Comparison of ENCODE assay signal across 20 mouse cellular contexts in genomic region chr6:52481975-52482374, GRCm38 (mm10).
DNase-seq lines count a peak whose midpoint lies in the region; ATAC-seq lines count a peak whose summit lies in the region.
"Had no signal": no experiment of that assay in that cellular context is flagged by ENCODE, and none has a peak within 500 bp of the region (broad histone marks: within the 10 kb centered on the region; RNA-seq: fewer than 3 reads in every experiment).

No protein-coding gene starts in this region.

- H3K27me3 ChIP-seq in limb, embryonic 10.5 days (ENCODE audit: low read depth, poor library complexity, severe bottlenecking), result peaks cover 8% of the 10 kb centered on the region; the same call in 1 of the 2 replicates
- no peaks in the 10 kb centered on the region for H3K27me3 ChIP-seq in stomach, embryonic 16.5 days (ENCODE audit: control insufficient read depth, insufficient read depth, low read length)
- H3K27me3 ChIP-seq in forebrain, embryonic 11.5 days (ENCODE audit: control insufficient read depth, insufficient read depth, low read length), result no peaks in the 10 kb centered on the region; the same call in 1 of the 2 replicates

- no peak overlapping the region for H3K4me2 ChIP-seq in stomach, embryonic 16.5 days (ENCODE audit: low read depth, low read length)
- H3K4me2 ChIP-seq in forebrain, embryonic 11.5 days (ENCODE audit: low read depth, low read length, severe bottlenecking), result no peak overlapping the region
- H3K4me2 ChIP-seq: hindbrain, embryonic 13.5 days had no signal

- 59% methylated on average over 7 of the region's 7 CpGs for WGBS in limb, embryonic 10.5 days
- WGBS in stomach, embryonic 16.5 days, result 58% methylated on average over 7 of the region's 7 CpGs
- WGBS in forebrain, embryonic 11.5 days, result 87% methylated on average over 7 of the region's 7 CpGs

- H3K9ac ChIP-seq in stomach, embryonic 16.5 days (ENCODE audit: low read length), result no peak overlapping the region
- no peak overlapping the region for H3K9ac ChIP-seq in forebrain, embryonic 11.5 days (ENCODE audit: low read length)
- H3K9ac ChIP-seq: hindbrain, embryonic 13.5 days had no signal

- peak; percentile 57; the same call in 1 of the 2 replicates for ATAC-seq in stomach, embryonic 16.5 days (ENCODE audit: insufficient read depth, low FRiP score)
- no peak for ATAC-seq in megakaryocyte progenitor cell, adult 5-6 weeks (replicated peaks; ENCODE audit: poor library complexity)
- no peak for ATAC-seq in forebrain, embryonic 11.5 days (replicated peaks; ENCODE audit: low FRiP score)
- ATAC-seq: forebrain, embryonic 14.5 days had no signal

- no peaks in the 10 kb centered on the region for H3K9me3 ChIP-seq in limb, embryonic 10.5 days (replicated peaks)
- no peaks in the 10 kb centered on the region for H3K9me3 ChIP-seq in stomach, embryonic 16.5 days (replicated peaks; ENCODE audit: control insufficient read depth, low read length)
- no peaks in the 10 kb centered on the region for H3K9me3 ChIP-seq in forebrain, embryonic 11.5 days (ENCODE audit: control insufficient read depth, low read length)
- H3K9me3 ChIP-seq: embryonic facial prominence, embryonic 10.5 days; heart, embryonic 10.5 days; hindbrain, embryonic 13.5 days had no signal

- no peak overlapping the region for H3K27ac ChIP-seq in limb, embryonic 10.5 days
- H3K27ac ChIP-seq in stomach, embryonic 16.5 days (ENCODE audit: low read length), result no peak overlapping the region; the same call in 1 of the 2 replicates
- no peak overlapping the region for H3K27ac ChIP-seq in forebrain, embryonic 11.5 days (ENCODE audit: low read depth, low read length)
- H3K27ac ChIP-seq: embryonic facial prominence, embryonic 10.5 days; gastrocnemius, adult 2 months; heart, embryonic 10.5 days; hindbrain, embryonic 13.5 days had no signal

- DNase-seq in kidney, postnatal 10 days, result peak; percentile 38
- DNase-seq in kidney, adult 9 months, result no peak
- peak; percentile 26 for DNase-seq in limb, embryonic 10.5 days (ENCODE audit: low spot score)
- no peak for DNase-seq in layer of hippocampus, postnatal 10 days (ENCODE audit: low spot score in 2 of 2)
- DNase-seq in forebrain, embryonic 11.5 days (ENCODE audit: low spot score), result no peak
- DNase-seq: adrenal gland, adult 2 months; adrenal gland, postnatal 25 days; cerebellum, adult 18-20 months; cerebellum, adult 9-11 months; cerebellum, postnatal 36 days; gastrocnemius, adult 2 months; gastrocnemius, postnatal 36 days; heart, adult 18-20 months; heart, postnatal 10 days had no signal

- H3K4me1 ChIP-seq in limb, embryonic 10.5 days, result peaks cover 45% of the 10 kb centered on the region
- H3K4me1 ChIP-seq in stomach, embryonic 16.5 days (ENCODE audit: control insufficient read depth, insufficient read depth, low read length), result peaks cover 14% of the 10 kb centered on the region
- 0 out of 2 replicates have a peak, but pooled peaks cover 2% of the 10 kb centered on the region for H3K4me1 ChIP-seq in forebrain, embryonic 11.5 days (replicated peaks; ENCODE audit: control insufficient read depth, insufficient read depth, low read length)
- H3K4me1 ChIP-seq: hindbrain, embryonic 13.5 days had no signal

- no peak overlapping the region for H3K4me3 ChIP-seq in limb, embryonic 10.5 days
- H3K4me3 ChIP-seq in stomach, embryonic 16.5 days (replicated peaks; ENCODE audit: low read length), result no peak overlapping the region
- no peak overlapping the region for H3K4me3 ChIP-seq in forebrain, embryonic 11.5 days (ENCODE audit: low read depth, low read length)
- H3K4me3 ChIP-seq: embryonic facial prominence, embryonic 10.5 days; gastrocnemius, adult 2 months; heart, embryonic 10.5 days; hindbrain, embryonic 13.5 days had no signal

- H3K36me3 ChIP-seq in limb, embryonic 10.5 days, result no peaks in the 10 kb centered on the region
- no peaks in the 10 kb centered on the region for H3K36me3 ChIP-seq in stomach, embryonic 16.5 days (ENCODE audit: control insufficient read depth, insufficient read depth, low read length)
- H3K36me3 ChIP-seq in forebrain, embryonic 11.5 days (ENCODE audit: control insufficient read depth, insufficient read depth, low read length), result no peaks in the 10 kb centered on the region
- H3K36me3 ChIP-seq: embryonic facial prominence, embryonic 10.5 days; heart, embryonic 10.5 days; hindbrain, embryonic 13.5 days had no signal

Comparison
In these comparisons a context has a peak if more than half of its experiments do, and no peak if none do; other contexts are left out.
1. DNase-seq: peak in kidney, postnatal 10 days (single experiment) and limb, embryonic 10.5 days (single experiment); none in kidney, adult 9 months (single experiment), layer of hippocampus, postnatal 10 days (0 of 2) and forebrain, embryonic 11.5 days (single experiment).